8 mouse cellular contexts compared by ENCODE assay signal in the genomic region with DNA sequence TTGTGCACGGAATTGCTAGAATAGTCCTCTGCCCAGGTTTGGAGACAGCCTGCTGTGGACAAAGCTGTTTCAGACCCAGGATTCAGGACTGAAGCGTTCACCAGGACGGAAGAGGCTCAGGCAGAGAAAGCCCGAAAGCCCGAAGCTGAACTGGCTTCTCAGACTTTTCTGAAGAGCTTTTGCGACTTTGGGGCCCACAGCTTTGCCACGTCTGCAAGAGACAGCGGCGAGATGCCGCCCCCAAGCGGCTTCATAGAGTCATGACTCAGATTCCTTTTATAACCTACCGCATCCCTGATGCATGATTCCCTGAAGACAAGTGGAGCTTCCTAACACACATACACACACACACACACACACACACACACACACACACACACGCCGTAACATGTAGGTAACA. TPM values are rescaled to one million over a fixed set of nuclear protein-coding genes. Genes with fewer than 3 reads are reported as not detected.
DNase-seq lines count a peak whose midpoint lies in the region; ATAC-seq lines count a peak whose summit lies in the region.
"Had no signal": no experiment of that assay in that cellular context is flagged by ENCODE, and none has a peak within 500 bp of the region (broad histone marks: within the 10 kb centered on the region; RNA-seq: fewer than 3 reads in every experiment).

No protein-coding gene starts in this region.

- 16% methylated on average over 14 of the region's 14 CpGs for WGBS in forebrain, embryonic 12.5 days

- no peaks in the 10 kb centered on the region for H3K9me3 ChIP-seq in forebrain, embryonic 12.5 days

- peaks cover 4% of the 10 kb centered on the region; the same call in 1 of the 2 replicates for H3K27me3 ChIP-seq in forebrain, embryonic 12.5 days

- H3K4me2 ChIP-seq in forebrain, embryonic 12.5 days, result 0 out of 2 replicates have a peak overlapping the region, but pooled peaks have one; percentile 19

- DNase-seq in MN1 (ENCODE audit: low spot score), result peak; percentile 82
- DNase-seq in c-Kit-positive CD71-negative TER-119-negative erythroid progenitor cells, embryonic 14.5 days (ENCODE audit: low read depth), result peak; percentile 53
- peak; percentile 78 to 85 for DNase-seq in heart, postnatal 10 days
- DNase-seq in layer of hippocampus, adult 8-10 months (ENCODE audit: low spot score in 2 of 2), result peak; percentile 48 to 58
- peak; percentile 77 for DNase-seq in lung, postnatal 14 days
- peak; percentile 82 for DNase-seq in right cerebral cortex, postnatal 14 days

- ATAC-seq in forebrain, embryonic 12.5 days (ENCODE audit: low FRiP score), result peak; percentile 48; the same call in 1 of the 2 replicates

- H3K9ac ChIP-seq in forebrain, embryonic 12.5 days, result no peak overlapping the region

- peaks cover 8% of the 10 kb centered on the region; the same call in 1 of the 2 replicates for H3K4me1 ChIP-seq in forebrain, embryonic 12.5 days

- no peak overlapping the region for H3K4me3 ChIP-seq in forebrain, embryonic 12.5 days (replicated peaks)

- intact Hi-C loops in heart, postnatal 10 days (cut with DNase I), result loop anchor here (2.0 kb wide), 3 partner anchors 54 to 316 kb away; no protein-coding TSS in a partner anchor

- no peak overlapping the region for H3K27ac ChIP-seq in forebrain, embryonic 12.5 days
- H3K27ac ChIP-seq: macrophage had no signal

- no peaks in the 10 kb centered on the region for H3K36me3 ChIP-seq in forebrain, embryonic 12.5 days (replicated peaks)

RNA-seq across cellular contexts. Expression of a gene that starts 21.0 kb away (rescaled TPM):
- polyA plus RNA-seq in forebrain, embryonic 12.5 days (2016; fragmentation: Nextera tagmentation; extraction: Ambion mirVana), result 0.45 and 0.57 TPM in 2 replicates
- total RNA-seq in heart, postnatal 10 days (2021), result under 1 TPM in 1 of 2 experiments, not detected in 1; 0.79 TPM
- not detected for total RNA-seq in layer of hippocampus, adult 8-10 months (2022)
- polyA plus RNA-seq: macrophage had no signal

RNA-seq across cellular contexts. Expression of a gene that starts 21.1 kb away (rescaled TPM):
- 67.5 and 75.3 TPM in 2 replicates for polyA plus RNA-seq in forebrain, embryonic 12.5 days (2016; fragmentation: Nextera tagmentation; extraction: Ambion mirVana)
- 100 to 1,000 TPM; 234 to 248 TPM for total RNA-seq in heart, postnatal 10 days (2021)
- 10 to 100 TPM; 53.9 to 99.1 (median 73.0) TPM for total RNA-seq in layer of hippocampus, adult 8-10 months (2022)

RNA-seq across cellular contexts. Expression of a gene that starts 24.9 kb away (rescaled TPM):
- 1.1 and 1.4 TPM in 2 replicates for polyA plus RNA-seq in forebrain, embryonic 12.5 days (2016; fragmentation: Nextera tagmentation; extraction: Ambion mirVana)
- total RNA-seq in heart, postnatal 10 days (2021), result not detected
- 1 to 10 TPM; 2.7 to 4.2 (median 3.1) TPM for total RNA-seq in layer of hippocampus, adult 8-10 months (2022)
- polyA plus RNA-seq: macrophage had no signal

RNA-seq across cellular contexts. Expression of a gene that starts 55.7 kb away (rescaled TPM):
- 84.2 and 86.1 TPM in 2 replicates for polyA plus RNA-seq in forebrain, embryonic 12.5 days (2016; fragmentation: Nextera tagmentation; extraction: Ambion mirVana)
- total RNA-seq in heart, postnatal 10 days (2021), result 10 to 100 TPM; 23.9 to 27.1 TPM
- total RNA-seq in layer of hippocampus, adult 8-10 months (2022), result 10 to 100 TPM; 39.0 to 42.2 (median 40.3) TPM
